Mouse (Mus musculus): ENCODE results near the gene D630023F18Rik. TPM values are rescaled to one million over a fixed set of nuclear protein-coding genes. Genes with fewer than 3 reads are reported as not detected.

The D630023F18Rik gene
- polyA plus RNA-seq, 1 experiment from 2014 or later = 0.38 TPM

- no peaks in the 10 kb centered on the region for H3K9me3 ChIP-seq
- WGBS = 92% methylated on average over 1 of the region's 1 CpGs
- no peaks in the 10 kb centered on the region for H3K4me1 ChIP-seq (replicated peaks)
- H3K27ac ChIP-seq (replicated peaks) = no peak overlapping the region
- H3K9ac ChIP-seq = no peak overlapping the region
- no peak overlapping the region for H3K4me3 ChIP-seq
- no peaks in the 10 kb centered on the region for H3K27me3 ChIP-seq
- no peak for ATAC-seq (ENCODE audit: low read depth)
- H3K36me3 ChIP-seq = no peaks in the 10 kb centered on the region
- H3K4me2 ChIP-seq = no peak overlapping the region
These were observed 9.8 kb upstream of the D630023F18Rik start for GRCm38 (mm10) chr1:65132833-65133232.

- Histone ChIP-seq H3K4me3 (no peak overlapping the region), H3K9ac (no peak overlapping the region), H3K27me3 (no peaks in the 10 kb centered on the region), H3K4me2 (no peak overlapping the region), H3K36me3 (no peaks in the 10 kb centered on the region), H3K27ac (replicated peaks) (no peak overlapping the region), H3K9me3 (no peaks in the 10 kb centered on the region), H3K4me1 (replicated peaks) (no peaks in the 10 kb centered on the region)
- no peak for ATAC-seq (ENCODE audit: low read depth)
- WGBS = 92% methylated on average over 1 of the region's 1 CpGs
These were observed 8.7 kb upstream of the D630023F18Rik start for GRCm38 (mm10) chr1:65131671-65132070.

DNA sequence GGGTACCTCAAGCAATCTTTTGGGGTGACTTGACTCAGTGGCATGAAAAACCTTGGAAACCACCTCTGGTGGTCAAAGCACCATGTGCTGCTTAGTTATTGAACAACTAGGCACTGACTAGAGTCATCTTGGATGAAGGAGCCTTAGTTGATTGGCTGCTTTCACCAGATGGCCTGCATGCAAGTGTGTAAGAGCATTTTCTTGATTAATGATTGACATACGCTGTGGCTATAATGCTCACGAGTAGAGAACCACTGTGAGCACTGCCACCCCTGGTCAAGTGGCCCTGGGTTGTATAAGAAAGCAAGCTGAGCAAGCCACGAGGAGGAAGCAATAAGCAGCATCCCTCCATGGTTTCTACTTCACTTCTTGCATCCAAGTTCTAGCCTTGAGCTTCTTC lies 7.2 kb upstream of the D630023F18Rik start:
- H3K9me3 ChIP-seq = no peaks in the 10 kb centered on the region
- H3K4me2 ChIP-seq = no peak overlapping the region
- H3K4me1 ChIP-seq (replicated peaks) = no peaks in the 10 kb centered on the region
- H3K9ac ChIP-seq = no peak overlapping the region
- H3K27me3 ChIP-seq = no peaks in the 10 kb centered on the region
- 80% methylated on average over 3 of the region's 3 CpGs for WGBS
- H3K27ac ChIP-seq (replicated peaks) = no peak overlapping the region
- no peaks in the 10 kb centered on the region for H3K36me3 ChIP-seq
- no peak for ATAC-seq (ENCODE audit: low read depth)
- no peak overlapping the region for H3K4me3 ChIP-seq

- 73% methylated on average over 3 of the region's 3 CpGs for WGBS
- H3K9ac ChIP-seq = no peak overlapping the region
These were observed 6.7 kb upstream of the D630023F18Rik start for GRCm38 (mm10) chr1:65129634-65130180.

DNA sequence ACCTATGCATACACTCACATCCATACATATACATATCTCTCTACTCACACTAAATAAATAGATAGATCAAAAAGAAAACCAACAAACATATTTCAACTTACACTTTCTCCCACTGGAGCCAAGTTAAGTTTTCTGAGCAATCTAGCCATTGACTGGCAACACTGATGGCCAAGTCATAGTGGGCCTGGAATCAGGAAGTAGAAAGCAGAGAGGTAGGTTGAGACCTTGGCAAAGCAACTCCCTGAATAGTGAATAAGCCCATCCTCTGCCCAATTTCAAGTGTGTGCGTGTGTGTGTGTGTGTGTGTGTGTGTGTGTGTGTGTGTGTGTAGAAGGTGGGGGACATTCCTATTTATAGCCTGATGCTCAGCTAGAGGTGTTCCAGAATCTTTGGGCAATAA lies 3.6 kb downstream of the D630023F18Rik start, which contains the start of gene Gm28845:
Gene Gm28845, minus strand, starts transcription at position 121 of the 400 bp plus-strand sequence.
- no peak within 1 kb of the TSS for H3K4me3 ChIP-seq
- WGBS = 92% methylated on average over 1 of the region's 1 CpGs
- H3K4me2 ChIP-seq = no peak within 1 kb of the TSS
- H3K27me3 ChIP-seq = no peaks in the 10 kb centered on the region
- no peak within 1 kb of the TSS for H3K27ac ChIP-seq (replicated peaks)
- no peaks in the 10 kb centered on the region for H3K36me3 ChIP-seq
- no peaks in the 10 kb centered on the region for H3K9me3 ChIP-seq
- no peak for ATAC-seq (ENCODE audit: low read depth)
- H3K4me1 ChIP-seq (replicated peaks) = 0 out of 2 replicates have a peak, but pooled peaks cover 2% of the 10 kb centered on the region
- no peak within 1 kb of the TSS for H3K9ac ChIP-seq

More at GRCm38 (mm10) chr1:65129634-65130180, 6.7 kb upstream of the D630023F18Rik start:
- Histone ChIP-seq H3K27ac (replicated peaks) (no peak overlapping the region), H3K4me2 (no peak overlapping the region), H3K36me3 (no peaks in the 10 kb centered on the region), H3K9me3 (no peaks in the 10 kb centered on the region), H3K4me1 (replicated peaks) (no peaks in the 10 kb centered on the region), H3K27me3 (no peaks in the 10 kb centered on the region), H3K4me3 (no peak overlapping the region)
- no peak for ATAC-seq (ENCODE audit: low read depth)

DNA sequence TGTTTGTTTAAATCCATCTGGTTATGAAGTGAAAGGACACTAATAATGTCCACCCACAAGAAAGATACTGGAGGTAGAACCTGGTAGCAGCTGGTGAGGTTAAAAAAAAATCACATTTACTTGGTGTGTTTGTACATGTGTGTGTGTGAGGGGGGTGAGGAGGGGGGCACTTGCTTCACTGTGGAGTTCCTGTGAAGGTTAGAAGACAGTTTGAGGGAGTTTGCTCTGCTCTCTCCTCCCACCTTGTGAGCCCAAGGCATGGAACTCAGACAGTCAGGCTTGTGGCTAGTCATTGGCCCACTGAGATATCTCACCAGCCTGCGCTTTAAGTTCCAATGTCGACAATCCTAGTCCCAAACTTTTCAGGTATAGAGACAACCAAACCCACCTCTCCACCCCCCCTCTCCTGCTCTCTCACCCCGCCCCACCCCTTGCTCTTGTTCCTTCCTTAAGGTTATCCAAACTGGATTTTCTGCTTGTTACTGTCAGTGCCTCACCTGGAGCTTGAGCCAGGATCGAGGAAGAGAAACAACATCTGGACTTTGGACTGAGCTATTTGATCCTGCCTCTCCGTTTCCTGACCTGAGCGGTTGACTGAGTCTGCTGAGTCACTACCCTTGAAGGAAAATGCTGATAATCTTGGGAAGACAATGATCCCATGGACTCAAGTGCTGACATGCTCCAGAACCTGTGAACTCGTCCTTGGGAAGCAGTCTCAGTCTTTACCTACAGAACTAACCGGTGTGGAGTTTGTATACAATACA lies 4.7 kb downstream of the D630023F18Rik start:
- H3K27ac ChIP-seq (replicated peaks) = no peak overlapping the region
- H3K27me3 ChIP-seq = no peaks in the 10 kb centered on the region
- no peaks in the 10 kb centered on the region for H3K9me3 ChIP-seq
- H3K9ac ChIP-seq = no peak overlapping the region
- H3K4me3 ChIP-seq = no peak overlapping the region
- ATAC-seq (ENCODE audit: low read depth) = no peak
- H3K4me2 ChIP-seq = no peak overlapping the region
- 80% methylated on average over 8 of the region's 8 CpGs for WGBS
- H3K4me1 ChIP-seq (replicated peaks) = 0 out of 2 replicates have a peak, but pooled peaks cover 2% of the 10 kb centered on the region
- no peaks in the 10 kb centered on the region for H3K36me3 ChIP-seq

- WGBS = 86% methylated on average over 5 of the region's 5 CpGs
- H3K4me1 ChIP-seq (replicated peaks) = peaks cover 9% of the 10 kb centered on the region
- no peak overlapping the region for H3K4me3 ChIP-seq
- no peak overlapping the region for H3K27ac ChIP-seq (replicated peaks)
- no peaks in the 10 kb centered on the region for H3K36me3 ChIP-seq
- no peak for ATAC-seq (ENCODE audit: low read depth)
- H3K9me3 ChIP-seq = no peaks in the 10 kb centered on the region
- no peak overlapping the region for H3K4me2 ChIP-seq
- no peaks in the 10 kb centered on the region for H3K27me3 ChIP-seq
- H3K9ac ChIP-seq = no peak overlapping the region
These were observed 9.4 kb downstream of the D630023F18Rik start for GRCm38 (mm10) chr1:65113536-65114172.

DNA sequence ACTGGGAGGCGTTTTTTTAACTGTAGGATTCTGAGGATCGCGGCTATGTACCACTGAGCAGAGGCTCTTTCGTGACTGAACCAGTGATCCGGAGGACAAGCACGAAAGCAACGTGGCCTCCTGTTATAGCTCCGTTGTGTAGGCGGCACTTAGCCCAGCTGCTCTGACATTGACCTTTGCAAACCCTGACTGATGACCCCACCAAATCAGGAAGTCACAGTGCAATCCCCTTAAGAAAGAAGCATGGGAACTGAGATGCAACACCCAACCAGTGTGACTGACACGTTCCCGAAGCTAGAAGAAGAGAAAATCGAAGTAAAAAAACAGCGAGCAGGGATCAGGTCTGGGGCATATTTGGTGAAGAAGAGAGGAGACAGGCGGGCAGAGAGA lies 10.2 kb downstream of the D630023F18Rik start:
- Histone ChIP-seq H3K4me2 (peak overlapping the region; percentile 36), H3K4me1 (replicated peaks) (peaks cover 9% of the 10 kb centered on the region), H3K9ac (no peak overlapping the region), H3K9me3 (no peaks in the 10 kb centered on the region), H3K27me3 (no peaks in the 10 kb centered on the region), H3K4me3 (no peak overlapping the region), H3K27ac (replicated peaks) (no peak overlapping the region), H3K36me3 (no peaks in the 10 kb centered on the region)
- whole genome bisulfite sequencing = 53% methylated on average over 14 of the region's 14 CpGs
- peak; percentile 43; the same call in 1 of the 2 replicates for ATAC-seq (ENCODE audit: low read depth)

DNA sequence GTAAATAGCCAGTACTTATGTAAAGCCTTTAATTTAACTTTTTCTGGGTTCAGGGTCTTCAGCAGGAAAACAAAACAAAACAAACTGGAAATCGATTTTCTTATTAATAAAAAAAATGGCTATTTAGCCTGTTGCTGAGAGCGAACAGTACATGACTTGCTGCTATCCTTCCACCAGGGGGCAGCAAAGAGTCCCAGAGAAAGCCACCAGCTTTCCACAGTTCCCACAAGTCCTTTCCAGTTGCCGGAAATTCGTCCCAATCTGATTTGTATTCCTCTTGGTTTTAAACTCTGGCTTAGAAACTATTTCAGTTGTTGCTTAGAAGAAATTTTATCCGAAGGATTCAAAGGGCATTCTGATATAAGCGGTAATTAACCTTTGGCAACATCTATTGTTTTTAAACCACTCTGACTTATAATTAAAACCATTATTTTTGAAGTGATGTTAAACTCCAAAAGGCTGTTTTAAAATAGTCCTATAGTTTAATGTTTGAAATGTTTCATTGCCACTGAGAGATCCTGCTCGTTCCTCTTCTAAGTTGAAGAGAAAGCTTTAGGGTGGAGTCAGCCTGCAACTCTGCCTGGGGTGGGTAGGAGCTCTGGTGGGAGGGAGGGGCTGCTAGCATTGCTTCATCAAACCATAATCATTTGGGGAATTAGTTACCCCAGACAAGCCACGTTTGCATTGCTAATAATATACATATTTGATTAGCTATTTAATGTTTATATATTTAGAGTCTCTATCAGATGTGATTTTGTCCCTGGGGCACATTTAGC lies 10.8 kb downstream of the D630023F18Rik start:
- peak overlapping the region; percentile 36 for H3K4me2 ChIP-seq
- H3K4me1 ChIP-seq (replicated peaks) = peaks cover 9% of the 10 kb centered on the region
- ATAC-seq (ENCODE audit: low read depth) = no peak
- 14% methylated on average over 8 of the region's 8 CpGs for WGBS
- no peaks in the 10 kb centered on the region for H3K9me3 ChIP-seq
- no peak overlapping the region for H3K27ac ChIP-seq (replicated peaks)
- H3K27me3 ChIP-seq = no peaks in the 10 kb centered on the region
- no peak overlapping the region for H3K9ac ChIP-seq
- no peak overlapping the region for H3K4me3 ChIP-seq
- H3K36me3 ChIP-seq = no peaks in the 10 kb centered on the region

GRCm38 (mm10) chr1:65109756-65110435 lies 13.1 kb downstream of the D630023F18Rik start:
- no peaks in the 10 kb centered on the region for H3K27me3 ChIP-seq
- peaks cover 9% of the 10 kb centered on the region for H3K4me1 ChIP-seq (replicated peaks)
- no peaks in the 10 kb centered on the region for H3K36me3 ChIP-seq
- no peak overlapping the region for H3K9ac ChIP-seq
- H3K9me3 ChIP-seq = no peaks in the 10 kb centered on the region
- H3K4me3 ChIP-seq = no peak overlapping the region
- ATAC-seq (ENCODE audit: low read depth) = no peak
- H3K27ac ChIP-seq (replicated peaks) = no peak overlapping the region
- 76% methylated on average over 25 of the region's 25 CpGs for WGBS
- H3K4me2 ChIP-seq = no peak overlapping the region

- 94% methylated on average over 8 of the region's 8 CpGs for WGBS
These were observed 13.8 kb downstream of the D630023F18Rik start for GRCm38 (mm10) chr1:65109196-65109595.

More at GRCm38 (mm10) chr1:65109196-65109595, 13.8 kb downstream of the D630023F18Rik start:
- no peak overlapping the region for H3K9ac ChIP-seq
- peaks cover 9% of the 10 kb centered on the region for H3K4me1 ChIP-seq (replicated peaks)
- no peak for ATAC-seq (ENCODE audit: low read depth)
- no peak overlapping the region for H3K27ac ChIP-seq (replicated peaks)
- no peaks in the 10 kb centered on the region for H3K27me3 ChIP-seq
- no peak overlapping the region for H3K4me3 ChIP-seq
- H3K36me3 ChIP-seq = no peaks in the 10 kb centered on the region
- H3K4me2 ChIP-seq = no peak overlapping the region
- no peaks in the 10 kb centered on the region for H3K9me3 ChIP-seq
